Comparison of ENCODE assay signal across 8 mouse cellular contexts in the genomic region with DNA sequence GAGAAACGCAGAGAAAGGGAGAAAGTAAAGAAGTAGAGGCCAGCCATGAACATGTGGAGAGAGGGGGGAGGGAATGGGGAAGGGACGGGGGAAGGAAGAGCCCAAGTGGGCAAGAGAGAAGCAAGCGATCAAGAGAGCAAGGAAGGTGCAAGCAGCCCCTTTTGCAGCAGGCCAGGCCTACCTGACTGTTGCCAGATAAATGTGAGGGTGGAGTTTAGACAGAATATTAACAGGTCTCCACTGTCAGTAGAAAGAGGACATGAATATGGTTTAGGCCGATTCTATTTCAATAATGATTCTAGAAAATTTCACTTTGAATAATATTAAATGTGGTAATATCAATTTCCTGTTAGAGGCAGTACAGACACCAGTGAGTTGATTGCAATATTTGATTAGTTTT. TPM values are rescaled to one million over a fixed set of nuclear protein-coding genes. Genes with fewer than 3 reads are reported as not detected.
DNase-seq lines count a peak whose midpoint lies in the region; ATAC-seq and TF ChIP-seq lines count a peak whose summit lies in the region.
"Not testable (repeated sequence)": the region's sequence is repeated elsewhere in the genome, so short reads cannot be mapped to it uniquely, and the experiment has no call there.

No protein-coding gene starts in this region.

- 67% methylated on average over 2 of the region's 4 CpGs for WGBS in embryonic facial prominence, embryonic 13.5 days
- WGBS in heart, embryonic 11.5 days (ENCODE audit: insufficient replicate concordance), result 86% methylated on average over 1 of the region's 4 CpGs
- WGBS in hindbrain, embryonic 11.5 days, result 95% methylated on average over 1 of the region's 4 CpGs
- 86% methylated on average over 1 of the region's 4 CpGs for WGBS in intestine, embryonic 16.5 days
- WGBS in limb, embryonic 13.5 days, result 89% methylated on average over 1 of the region's 4 CpGs
- 89% methylated on average over 1 of the region's 4 CpGs for WGBS in liver, embryonic 14.5 days (ENCODE audit: insufficient replicate concordance)
- 94% methylated on average over 1 of the region's 4 CpGs for whole genome bisulfite sequencing in midbrain, embryonic 11.5 days
- WGBS in stomach, embryonic 16.5 days, result 92% methylated on average over 1 of the region's 4 CpGs

- not testable (repeated sequence) for H3K9me3 ChIP-seq in embryonic facial prominence, embryonic 13.5 days; heart, embryonic 11.5 days (replicated peaks; ENCODE audit: control insufficient read depth, low read length); hindbrain, embryonic 11.5 days (ENCODE audit: control insufficient read depth, low read length); intestine, embryonic 16.5 days (ENCODE audit: control insufficient read depth, low read length); limb, embryonic 13.5 days; liver, embryonic 14.5 days (ENCODE audit: control insufficient read depth, low read length); midbrain, embryonic 11.5 days (ENCODE audit: control insufficient read depth, low read length); stomach, embryonic 16.5 days (replicated peaks; ENCODE audit: control insufficient read depth, low read length)

- not testable (repeated sequence) for H3K9ac ChIP-seq in embryonic facial prominence, embryonic 13.5 days; heart, embryonic 11.5 days (ENCODE audit: low read depth, low read length); hindbrain, embryonic 11.5 days (ENCODE audit: low read depth, low read length); intestine, embryonic 16.5 days (ENCODE audit: low read depth, low read length); limb, embryonic 13.5 days; liver, embryonic 14.5 days (replicated peaks); midbrain, embryonic 11.5 days (ENCODE audit: low read length); stomach, embryonic 16.5 days (ENCODE audit: low read length)

- TF ChIP-seq EP300 in liver, embryonic 14.5 days (IDR thresholded peaks at IDR 0.05; ENCODE audit: low read depth), result not testable (repeated sequence)

- not testable (repeated sequence) for H3K27ac ChIP-seq in embryonic facial prominence, embryonic 13.5 days; heart, embryonic 11.5 days (ENCODE audit: low read depth, low read length); hindbrain, embryonic 11.5 days (ENCODE audit: low read depth, low read length); intestine, embryonic 16.5 days (ENCODE audit: low read length); limb, embryonic 13.5 days; liver, embryonic 14.5 days; midbrain, embryonic 11.5 days (ENCODE audit: low read depth, low read length); stomach, embryonic 16.5 days (ENCODE audit: low read length)

- not testable (repeated sequence) for TF ChIP-seq CTCF in liver, embryonic 14.5 days (IDR thresholded peaks at IDR 0.05; ENCODE audit: low read depth)

- not testable (repeated sequence) for DNase-seq in hindbrain, embryonic 11.5 days (ENCODE audit: low spot score); liver, embryonic 14.5 days (ENCODE audit: low read depth in 3 of 3, low spot score in 3 of 3); midbrain, embryonic 11.5 days (ENCODE audit: low spot score, missing footprints)

- H3K27me3 ChIP-seq in embryonic facial prominence, embryonic 13.5 days; heart, embryonic 11.5 days (ENCODE audit: control insufficient read depth, insufficient read depth, low read length); hindbrain, embryonic 11.5 days (ENCODE audit: control insufficient read depth, insufficient read depth, low read length); intestine, embryonic 16.5 days (replicated peaks; ENCODE audit: control insufficient read depth, insufficient read depth, low read length); limb, embryonic 13.5 days; liver, embryonic 14.5 days (ENCODE audit: control insufficient read depth, insufficient read depth, low read length); midbrain, embryonic 11.5 days (ENCODE audit: control insufficient read depth, insufficient read depth, low read length); stomach, embryonic 16.5 days (ENCODE audit: control insufficient read depth, insufficient read depth, low read length): not testable (repeated sequence)

- H3K4me2 ChIP-seq in embryonic facial prominence, embryonic 13.5 days; heart, embryonic 11.5 days; hindbrain, embryonic 11.5 days (replicated peaks; ENCODE audit: low read depth, low read length); intestine, embryonic 16.5 days (ENCODE audit: low read depth, low read length); limb, embryonic 13.5 days (replicated peaks); liver, embryonic 14.5 days (ENCODE audit: low read depth); midbrain, embryonic 11.5 days; stomach, embryonic 16.5 days (ENCODE audit: low read depth, low read length): not testable (repeated sequence)

- H3K4me3 ChIP-seq in embryonic facial prominence, embryonic 13.5 days; heart, embryonic 11.5 days (ENCODE audit: low read depth, low read length); hindbrain, embryonic 11.5 days (ENCODE audit: low read depth, low read length); intestine, embryonic 16.5 days (ENCODE audit: low read length); limb, embryonic 13.5 days; liver, embryonic 14.5 days (ENCODE audit: insufficient read depth in 1 of 2, low read depth in 2 of 2, low read length in 2 of 2); midbrain, embryonic 11.5 days (ENCODE audit: low read depth, low read length); stomach, embryonic 16.5 days (replicated peaks; ENCODE audit: low read length): not testable (repeated sequence)

- ATAC-seq in embryonic facial prominence, embryonic 13.5 days (ENCODE audit: insufficient number of reproducible peaks, insufficient read depth, low FRiP score, low TSS enrichment, low read depth), result peak; percentile 35; the same call in 1 of the 2 replicates
- 0 out of 2 replicates have a peak, but pooled peaks have one; percentile 42 for ATAC-seq in heart, embryonic 11.5 days (replicated peaks; ENCODE audit: insufficient number of reproducible peaks, low FRiP score, low TSS enrichment)
- ATAC-seq in hindbrain, embryonic 11.5 days (ENCODE audit: low FRiP score), result 0 out of 2 replicates have a peak, but pooled peaks have one; percentile 42
- 0 out of 2 replicates have a peak, but pooled peaks have one; percentile 33 for ATAC-seq in intestine, embryonic 16.5 days
- ATAC-seq in limb, embryonic 13.5 days (ENCODE audit: low FRiP score, low read depth), result peak; percentile 46; the same call in 1 of the 2 replicates
- peak; percentile 42; the same call in 1 of the 2 replicates for ATAC-seq in liver, embryonic 14.5 days (ENCODE audit: insufficient read depth)
- ATAC-seq in midbrain, embryonic 11.5 days (ENCODE audit: low FRiP score), result peak; percentile 62; the same call in 1 of the 2 replicates
- ATAC-seq in stomach, embryonic 16.5 days (ENCODE audit: insufficient read depth, low FRiP score), result peak; percentile 59

- H3K4me1 ChIP-seq in embryonic facial prominence, embryonic 13.5 days; heart, embryonic 11.5 days (ENCODE audit: control insufficient read depth, insufficient read depth, low read length); hindbrain, embryonic 11.5 days (replicated peaks; ENCODE audit: control insufficient read depth, insufficient read depth, low read length); intestine, embryonic 16.5 days (ENCODE audit: control insufficient read depth, insufficient read depth, low read length); limb, embryonic 13.5 days; liver, embryonic 14.5 days (replicated peaks; ENCODE audit: control insufficient read depth in 2 of 2, insufficient read depth in 2 of 2, low read length in 1 of 2); midbrain, embryonic 11.5 days (ENCODE audit: control insufficient read depth, insufficient read depth, low read length); stomach, embryonic 16.5 days (ENCODE audit: control insufficient read depth, insufficient read depth, low read length): not testable (repeated sequence)

- H3K36me3 ChIP-seq in embryonic facial prominence, embryonic 13.5 days; heart, embryonic 11.5 days (ENCODE audit: control insufficient read depth, insufficient read depth, low read length); hindbrain, embryonic 11.5 days (ENCODE audit: control insufficient read depth, insufficient read depth, low read length); intestine, embryonic 16.5 days (ENCODE audit: control insufficient read depth, insufficient read depth, low read length); limb, embryonic 13.5 days; liver, embryonic 14.5 days (replicated peaks; ENCODE audit: control insufficient read depth, insufficient read depth, low read depth); midbrain, embryonic 11.5 days (ENCODE audit: control insufficient read depth, insufficient read depth, low read length); stomach, embryonic 16.5 days (ENCODE audit: control insufficient read depth, insufficient read depth, low read length): not testable (repeated sequence)

RNA-seq across cellular contexts. Expression of a gene that starts 39.4 kb away (rescaled TPM):
- polyA plus RNA-seq in embryonic facial prominence, embryonic 13.5 days (2015; fragmentation: Nextera tagmentation; extraction: Ambion mirVana), result 3.8 and 4.7 TPM in 2 replicates
- 4.0 and 4.9 TPM in 2 replicates for polyA plus RNA-seq in heart, embryonic 11.5 days (2014; fragmentation: Nextera tagmentation; extraction: Ambion mirVana)
- 2.3 and 3.3 TPM in 2 replicates for polyA plus RNA-seq in hindbrain, embryonic 11.5 days (2014; fragmentation: Nextera tagmentation; extraction: Ambion mirVana)
- polyA plus RNA-seq in intestine, embryonic 16.5 days (2015; fragmentation: Nextera tagmentation; extraction: Ambion mirVana), result 5.7 and 6.4 TPM in 2 replicates
- 1.9 and 4.2 TPM in 2 replicates for polyA plus RNA-seq in limb, embryonic 13.5 days (2015; fragmentation: Nextera tagmentation; extraction: Ambion mirVana)
- 1.4 and 1.5 TPM in 2 replicates for polyA plus RNA-seq in liver, embryonic 14.5 days (2012; rRNA removed)
- polyA plus RNA-seq in liver, embryonic 14.5 days (2014; fragmentation: Nextera tagmentation; extraction: Ambion mirVana), result 0.98 and 1.6 TPM in 2 replicates
- polyA plus RNA-seq in midbrain, embryonic 11.5 days (2014; fragmentation: Nextera tagmentation; extraction: Ambion mirVana), result 1.7 and 1.9 TPM in 2 replicates
- polyA plus RNA-seq in stomach, embryonic 16.5 days (2015; fragmentation: Nextera tagmentation; extraction: Ambion mirVana), result 1.8 and 4.7 TPM in 2 replicates
